Mouse (Mus musculus): ENCODE measurements around the gene Olfr459. TPM values are rescaled to one million over a fixed set of nuclear protein-coding genes. Genes with fewer than 3 reads are reported as not detected.

Gene Olfr459
- total RNA-seq, 2 experiments from 2014 or later, result not detected

Other genes starting within 250 kb of the Olfr459 start
- gene Ephb6, start 169.7 kb downstream of the Olfr459 start, total RNA-seq (2014; fragmentation: Nextera tagmentation), result 0.09 and 1.7 TPM in 2 replicates
- gene Ephb6, start 169.7 kb downstream of the Olfr459 start, total RNA-seq (2017), result 1.2 and 5.4 TPM in 2 replicates
- not detected in 2 replicates for gene Trpv6, start 138.8 kb downstream of the Olfr459 start, total RNA-seq (2014; fragmentation: Nextera tagmentation)
- not detected in 2 replicates for gene Trpv6, start 138.8 kb downstream of the Olfr459 start, total RNA-seq (2017)
- not detected in 2 replicates for gene Trpv5, start 94.4 kb downstream of the Olfr459 start, total RNA-seq (2014; fragmentation: Nextera tagmentation)
- gene Trpv5, start 94.4 kb downstream of the Olfr459 start, total RNA-seq (2017), result not detected in 2 replicates
- gene Llcfc1, start 90.7 kb downstream of the Olfr459 start, total RNA-seq (2014; fragmentation: Nextera tagmentation), result not detected in 2 replicates
- not detected in 2 replicates for gene Llcfc1, start 90.7 kb downstream of the Olfr459 start, total RNA-seq (2017)
- 0.98 and 13.5 TPM in 2 replicates for gene Kel, start 70.8 kb downstream of the Olfr459 start, total RNA-seq (2014; fragmentation: Nextera tagmentation)
- 0.13 and 1.7 TPM in 2 replicates for gene Kel, start 70.8 kb downstream of the Olfr459 start, total RNA-seq (2017)
- gene Pip, start 72.4 kb upstream of the Olfr459 start, total RNA-seq (2014; fragmentation: Nextera tagmentation), result not detected in 2 replicates
- gene Pip, start 72.4 kb upstream of the Olfr459 start, total RNA-seq (2017), result not detected in 2 replicates
- not detected in 2 replicates for gene Sval2, start 77.8 kb upstream of the Olfr459 start, total RNA-seq (2014; fragmentation: Nextera tagmentation)
- not detected in 2 replicates for gene Sval2, start 77.8 kb upstream of the Olfr459 start, total RNA-seq (2017)
- not detected in 2 replicates for gene Sval1, start 176.5 kb upstream of the Olfr459 start, total RNA-seq (2014; fragmentation: Nextera tagmentation)
- gene Sval1, start 176.5 kb upstream of the Olfr459 start, total RNA-seq (2017), result not detected in 2 replicates
- not detected in 2 replicates for gene Sval3, start 193.0 kb upstream of the Olfr459 start, total RNA-seq (2014; fragmentation: Nextera tagmentation)
- not detected in 2 replicates for gene Sval3, start 193.0 kb upstream of the Olfr459 start, total RNA-seq (2017)

Measured in granulocyte monocyte progenitor cell, adult 5-6 weeks (primary cell).